Mouse (Mus musculus) lung, embryonic 14.5 days (tissue): ENCODE data around the gene Ppp1r21. TPM values are rescaled to one million over a fixed set of nuclear protein-coding genes. Genes with fewer than 3 reads are reported as not detected.

ENCODE experiments used
- ATAC-seq: fragments of 200-750 bp; cut with Nextera tagmentation; 2 replicates; pipeline ENCODE4 v1.8.0; 2017; ENCODE audit warnings: mild to moderate bottlenecking, moderate TSS enrichment, moderate library complexity; ENCODE audit not compliant: insufficient read depth
- DNase-seq: peaks from one replicate; pipeline ENCODE4 v3.0.0-alpha.2; 2015
- H3K27ac ChIP-seq: fragments of 300-500 bp; sonication (generic); 2 replicates; pipeline ENCODE4 v1.5.1; 2014; ENCODE audit warnings: low read depth, mild to moderate bottlenecking, moderate library complexity
- H3K27me3 ChIP-seq: fragments of 300-500 bp; sonication (generic); 2 replicates; pipeline ENCODE4 v1.6.1; 2014; ENCODE audit warnings: low read length, control low read depth; ENCODE audit not compliant: insufficient read depth
- H3K36me3 ChIP-seq: fragments of 300-500 bp; sonication (generic); 2 replicates; pipeline ENCODE4 v1.6.1; 2014; ENCODE audit warnings: control low read depth; ENCODE audit not compliant: insufficient read depth
- H3K4me1 ChIP-seq: fragments of 300-500 bp; sonication (generic); 2 replicates; pipeline ENCODE4 v1.6.1; 2014; ENCODE audit warnings: antibody characterized with exemption, control low read depth; ENCODE audit not compliant: insufficient read depth
- H3K4me2 ChIP-seq: fragments of 300-500 bp; sonication (generic); 2 replicates; pipeline ENCODE4 v1.6.1; 2014; ENCODE audit warnings: mild to moderate bottlenecking
- H3K4me3 ChIP-seq: fragments of 300-500 bp; sonication (generic); 2 replicates; pipeline ENCODE4 v1.5.1; 2014; ENCODE audit warnings: low read depth, low read length
- H3K9ac ChIP-seq: fragments of 300-500 bp; sonication (generic); 2 replicates; pipeline ENCODE4 v1.6.1; 2014
- H3K9me3 ChIP-seq: fragments of 300-500 bp; sonication (generic); 2 replicates; pipeline ENCODE4 v1.6.1; 2016; ENCODE audit warnings: low read depth, low read length, control low read depth
- CTCF ChIP-seq: IDR thresholded peaks from 2 replicates; pipeline ENCODE4 v1.5.1; 2016; ENCODE audit warnings: antibody characterized with exemption, low read depth
- WGBS: fragments of 180-500 bp; shearing (Covaris S2); extraction: QIAGEN DNeasy Blood & Tissue Kit; methylation state at CpG from one replicate; pipeline ENCODE4 v1.1.7; 2014; 5-methylcytosine and 5-hydroxymethylcytosine counted together
- polyA plus RNA-seq: library from polyadenylated mRNA; unstranded; fragments of >200 nt; fragmentation: Nextera tagmentation; extraction: Ambion mirVana; gene quantifications from 2 replicates; pipeline ENCODE4 v1.2.1, GENCODE M21; 2014

Ppp1r21 gene
- polyA plus RNA-seq, 1 experiment from 2014 or later = 26.4 TPM

- no peaks in the 10 kb centered on the region for H3K27me3 ChIP-seq
Observed at GRCm38 (mm10) chr17:88570784-88571183, 40.9 kb downstream of the Ppp1r21 start.

DNA sequence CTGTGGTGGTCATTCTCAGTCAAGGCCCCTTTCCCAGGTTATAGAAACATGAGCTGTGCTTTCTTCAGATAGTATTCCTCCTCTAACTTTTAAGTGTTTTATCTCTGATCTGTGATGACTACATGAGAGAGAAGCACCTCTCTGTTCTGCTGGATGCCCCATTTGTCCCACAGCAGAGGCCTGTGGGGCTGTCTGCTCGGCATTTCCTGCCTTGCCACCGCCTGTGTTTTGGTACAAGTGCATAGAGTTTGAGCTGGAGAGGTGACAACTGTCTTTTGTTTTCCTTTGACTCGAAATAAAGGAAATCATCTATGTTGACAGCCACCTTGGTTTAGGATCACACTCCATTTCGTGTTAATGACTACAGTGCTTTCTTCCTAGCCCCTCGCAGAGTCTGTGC lies 44.9 kb downstream of the Ppp1r21 start:
- no peaks in the 10 kb centered on the region for H3K4me1 ChIP-seq
- H3K9me3 ChIP-seq = no peaks in the 10 kb centered on the region
- no peak overlapping the region for H3K4me3 ChIP-seq
- H3K9ac ChIP-seq = no peak overlapping the region
- H3K27me3 ChIP-seq = no peaks in the 10 kb centered on the region
- H3K36me3 ChIP-seq = peaks cover 59% of the 10 kb centered on the region
- TF ChIP-seq CTCF = no peak
- no peak overlapping the region for H3K4me2 ChIP-seq
- no peak overlapping the region for H3K27ac ChIP-seq
- ATAC-seq = no peak
- WGBS = 63% methylated on average over 5 of the region's 5 CpGs
- no peak for DNase-seq

More at GRCm38 (mm10) chr17:88570784-88571183, 40.9 kb downstream of the Ppp1r21 start:
- Histone ChIP-seq H3K4me3 (no peak overlapping the region), H3K9ac (no peak overlapping the region), H3K9me3 (no peaks in the 10 kb centered on the region), H3K36me3 (peaks cover 55% of the 10 kb centered on the region), H3K4me1 (no peaks in the 10 kb centered on the region), H3K4me2 (no peak overlapping the region), H3K27ac (no peak overlapping the region)
- TF ChIP-seq CTCF = no peak
- WGBS = 81% methylated on average over 11 of the region's 11 CpGs
- DNase-seq (no peak), ATAC-seq (no peak)

- H3K4me1 ChIP-seq = no peaks in the 10 kb centered on the region
- TF ChIP-seq CTCF = no peak
- no peak for DNase-seq
- H3K36me3 ChIP-seq = peaks cover 49% of the 10 kb centered on the region
- no peaks in the 10 kb centered on the region for H3K9me3 ChIP-seq
- no peak overlapping the region for H3K27ac ChIP-seq
- no peak overlapping the region for H3K9ac ChIP-seq
- no peak overlapping the region for H3K4me3 ChIP-seq
- WGBS = 79% methylated on average over 20 of the region's 20 CpGs
- H3K27me3 ChIP-seq = no peaks in the 10 kb centered on the region
- no peak overlapping the region for H3K4me2 ChIP-seq
- ATAC-seq = no peak
Observed at GRCm38 (mm10) chr17:88578522-88579242, 48.8 kb downstream of the Ppp1r21 start.

DNA sequence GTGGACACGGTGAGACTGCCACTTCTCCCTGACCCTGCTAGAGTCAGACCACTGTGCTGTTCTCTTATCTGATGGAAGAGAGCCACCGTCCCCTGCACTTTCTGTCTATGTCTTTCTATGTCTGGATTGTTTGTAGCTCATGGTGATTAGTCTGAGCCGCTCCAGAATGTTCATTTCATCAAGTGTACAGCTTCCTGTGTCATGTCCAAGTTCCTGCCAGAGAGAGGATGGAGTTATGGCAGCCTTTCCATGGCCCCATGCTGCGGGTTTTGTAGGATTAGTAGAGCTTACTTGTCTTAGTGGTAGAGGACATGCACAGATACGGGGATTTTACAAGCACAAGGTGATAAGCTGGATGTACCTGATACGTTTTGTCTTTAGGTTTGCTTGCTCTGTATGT lies 50.6 kb downstream of the Ppp1r21 start:
- ATAC-seq (no peak; the same call in 1 of the 2 replicates), DNase-seq (no peak)
- H3K4me1 ChIP-seq = no peaks in the 10 kb centered on the region
- no peak overlapping the region for H3K4me2 ChIP-seq
- H3K4me3 ChIP-seq = no peak overlapping the region
- H3K27me3 ChIP-seq = no peaks in the 10 kb centered on the region
- H3K9ac ChIP-seq = no peak overlapping the region
- no peak overlapping the region for H3K27ac ChIP-seq
- peaks cover 64% of the 10 kb centered on the region for H3K36me3 ChIP-seq
- WGBS = 63% methylated on average over 6 of the region's 6 CpGs
- H3K9me3 ChIP-seq = no peaks in the 10 kb centered on the region
- TF ChIP-seq CTCF = no peak

- H3K36me3 ChIP-seq = peaks cover 67% of the 10 kb centered on the region
- no peak for TF ChIP-seq CTCF
- 45% methylated on average over 6 of the region's 6 CpGs for WGBS
Observed at GRCm38 (mm10) chr17:88581511-88582021, 51.6 kb downstream of the Ppp1r21 start.

GRCm38 (mm10) chr17:88582999-88583398 lies 53.1 kb downstream of the Ppp1r21 start:
- H3K36me3 ChIP-seq = peaks cover 60% of the 10 kb centered on the region
- peak; percentile 28; the same call in 1 of the 2 replicates for ATAC-seq
- WGBS = 75% methylated on average over 11 of the region's 11 CpGs
- peak overlapping the region; percentile 83 for H3K27ac ChIP-seq
- no peak overlapping the region for H3K4me3 ChIP-seq
- H3K4me1 ChIP-seq = no peaks in the 10 kb centered on the region
- peak; percentile 10 for DNase-seq
- H3K9ac ChIP-seq = no peak overlapping the region
- no peaks in the 10 kb centered on the region for H3K27me3 ChIP-seq
- H3K4me2 ChIP-seq = peak overlapping the region; percentile 40; the same call in 1 of the 2 replicates
- no peak for TF ChIP-seq CTCF
- H3K9me3 ChIP-seq = no peaks in the 10 kb centered on the region

More at GRCm38 (mm10) chr17:88581511-88582021, 51.6 kb downstream of the Ppp1r21 start:
- Histone ChIP-seq H3K9ac (no peak overlapping the region), H3K9me3 (no peaks in the 10 kb centered on the region), H3K4me1 (no peaks in the 10 kb centered on the region), H3K4me2 (no peak overlapping the region), H3K27me3 (no peaks in the 10 kb centered on the region), H3K27ac (no peak overlapping the region), H3K4me3 (no peak overlapping the region)
- ATAC-seq (no peak), DNase-seq (no peak)

GRCm38 (mm10) chr17:88583411-88583810 lies 53.5 kb downstream of the Ppp1r21 start:
- WGBS = 54% methylated on average over 8 of the region's 8 CpGs
- Histone ChIP-seq H3K27ac (peak overlapping the region; percentile 83), H3K4me1 (no peaks in the 10 kb centered on the region)

More at GRCm38 (mm10) chr17:88583411-88583810, 53.5 kb downstream of the Ppp1r21 start:
- H3K9me3 ChIP-seq = no peaks in the 10 kb centered on the region
- peak overlapping the region; percentile 40; the same call in 1 of the 2 replicates for H3K4me2 ChIP-seq
- H3K9ac ChIP-seq = no peak overlapping the region
- ATAC-seq (peak; percentile 53), DNase-seq (peak; percentile 39)
- H3K27me3 ChIP-seq = no peaks in the 10 kb centered on the region
- H3K4me3 ChIP-seq = no peak overlapping the region
- H3K36me3 ChIP-seq = peaks cover 61% of the 10 kb centered on the region
- no peak for TF ChIP-seq CTCF
